Mouse (Mus musculus): Measurements from ENCODE around the gene Dlg4.

Dlg4 gene

DNA sequence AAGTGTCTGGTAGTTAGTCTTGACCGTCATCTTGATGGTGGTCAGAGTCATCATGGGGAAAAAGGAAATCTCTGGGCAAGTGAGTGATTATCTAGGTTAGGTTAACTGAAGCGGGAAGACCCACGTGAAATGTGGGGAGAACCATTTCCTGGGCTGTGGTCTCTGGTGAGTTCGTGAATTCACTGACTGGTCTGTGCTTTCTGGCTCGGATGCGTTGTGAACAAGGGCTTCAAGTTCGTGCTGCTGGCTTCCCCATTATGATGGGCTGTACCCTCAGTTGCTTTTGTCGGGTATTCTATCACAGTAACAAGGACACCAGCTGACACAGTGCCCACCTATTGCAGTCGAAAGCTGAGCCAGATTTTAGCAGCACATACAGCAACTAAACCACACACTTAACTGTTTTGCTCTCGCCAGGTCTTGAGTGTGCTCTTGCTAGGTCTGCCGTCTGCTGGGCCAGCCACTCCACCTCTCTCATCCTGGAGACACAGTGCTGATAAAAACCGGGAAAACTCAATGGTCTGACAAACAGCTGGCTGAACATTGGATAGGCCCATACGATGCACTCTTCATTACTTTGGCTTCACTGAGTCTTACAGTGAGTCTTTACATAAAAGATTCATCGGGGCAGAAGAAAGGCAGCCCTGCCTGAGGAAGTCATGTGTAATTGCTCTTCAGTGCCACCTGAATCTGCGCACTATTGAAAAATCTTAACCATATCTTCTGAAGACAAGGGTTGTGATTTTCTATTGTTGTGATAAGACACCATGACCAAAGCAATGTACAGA is 64.3 kb downstream of the Dlg4 start:
- in situ Hi-C loops (cut with MboI; ENCODE audit: low sequenced_read_pairs) = no loop called here

DNA sequence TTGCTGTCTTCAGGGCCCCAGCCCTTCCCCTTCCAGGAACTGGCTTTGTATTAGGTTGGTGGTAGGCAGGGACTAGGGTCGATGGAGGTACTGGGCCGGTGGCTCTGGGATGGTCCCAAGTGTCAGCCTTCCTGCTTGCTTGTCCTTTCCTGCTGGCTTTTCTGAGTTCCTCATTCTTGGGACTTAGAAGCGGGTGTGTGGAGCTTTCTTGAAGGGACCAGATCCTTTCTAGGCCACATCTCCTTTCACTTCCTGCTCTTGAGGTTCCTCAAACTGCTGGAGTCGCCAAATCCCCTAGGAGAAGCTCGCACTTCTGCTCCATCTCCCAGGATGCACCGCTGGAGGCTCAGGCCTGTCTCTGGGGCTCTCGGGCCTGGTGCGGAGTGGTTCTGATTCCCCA is 67.8 kb downstream of the Dlg4 start:
- in situ Hi-C loops (cut with MboI; ENCODE audit: low sequenced_read_pairs) = no loop called here

DNA sequence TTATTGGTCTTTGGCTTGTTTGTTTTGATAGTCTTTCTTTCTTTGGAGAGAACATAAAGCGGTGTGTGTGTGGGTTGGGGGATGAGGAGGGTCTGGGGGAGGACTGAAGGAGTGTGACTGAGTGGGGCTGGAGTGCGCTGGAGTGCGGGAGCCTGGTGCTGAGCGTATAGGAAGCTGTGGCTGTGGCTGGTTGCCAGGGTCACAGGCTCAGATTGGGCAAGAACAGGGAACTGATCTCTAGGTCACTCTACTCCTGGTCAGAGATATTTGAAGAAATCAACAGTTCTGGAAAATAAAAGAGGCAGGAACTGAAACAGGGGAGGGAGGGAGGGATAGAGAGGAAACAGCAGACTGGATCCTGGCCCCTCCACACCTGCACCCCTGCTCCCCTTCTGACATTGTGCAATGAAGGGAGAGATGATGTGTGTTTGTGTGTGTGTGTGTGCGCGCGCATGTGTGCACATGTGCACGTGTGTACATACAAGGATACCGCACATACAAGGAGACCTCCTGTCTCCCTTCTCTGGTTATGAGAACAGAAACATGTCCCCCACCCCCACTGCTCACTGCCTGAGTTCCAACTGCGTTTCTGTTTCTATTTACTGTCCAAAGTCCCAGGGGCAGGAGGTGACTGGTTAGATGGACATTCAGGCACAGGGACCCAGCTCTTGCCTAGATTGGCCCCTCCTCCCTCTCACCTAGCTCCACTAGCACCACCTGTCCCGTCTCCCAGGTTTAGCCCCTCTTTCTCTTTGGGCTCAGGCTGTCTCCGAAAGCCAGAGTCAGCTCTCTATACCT is 75.4 kb downstream of the Dlg4 start, which contains the start of gene Asgr2:
TSS of gene Asgr2 (plus strand) at position 659 of the 798 bp plus-strand sequence.
- in situ Hi-C loops (cut with MboI; ENCODE audit: low sequenced_read_pairs) = no loop called here

All from CH12F3 (cell line).